Mouse (Mus musculus): ENCODE measurements at regions not wholly inside any gene's neighbourhood (a gene's known extent, or its start where the extent isn't known, plus 50 kb on each side); places are given as distances from the start of the nearest gene placed in this dataset.

GRCm38 (mm10) chr10:9210646-9211045, 324.8 kb upstream of the Sash1 start:
- TF ChIP-seq GATA1 (IDR thresholded peaks at IDR 0.05; ENCODE audit: borderline replicate concordance, low read length) (no peak), FLI1 (IDR thresholded peaks at IDR 0.05; ENCODE audit: low read length) (no peak)

Data from megakaryocyte, embryonic 14.5 days (primary cell).